Mouse (Mus musculus) forebrain, embryonic 12.5 days (tissue): ENCODE results near the gene E330009J07Rik. TPM values are rescaled to one million over a fixed set of nuclear protein-coding genes. Genes with fewer than 3 reads are reported as not detected.
A peak's percentile ranks its signal among the peaks of the same experiment; 100 is the strongest.

Experiments used
- ATAC-seq: fragments of 200-750 bp; cut with Nextera tagmentation; 2 replicates; pipeline ENCODE4 v1.8.0; 2017; ENCODE audit warnings: moderate TSS enrichment; ENCODE audit not compliant: low FRiP score
- H3K27ac ChIP-seq: fragments of 300-500 bp; sonication (generic); 2 replicates; pipeline ENCODE4 v1.5.1; 2016; ENCODE audit warnings: mild to moderate bottlenecking
- H3K27me3 ChIP-seq: fragments of 300-500 bp; sonication (generic); 2 replicates; pipeline ENCODE4 v1.6.1; 2016; ENCODE audit warnings: mild to moderate bottlenecking
- H3K36me3 ChIP-seq: fragments of 300-500 bp; sonication (generic); replicated peaks from 2 replicates; pipeline ENCODE4 v1.6.1; 2016; ENCODE audit warnings: mild to moderate bottlenecking
- H3K4me1 ChIP-seq: fragments of 300-500 bp; sonication (generic); 2 replicates; pipeline ENCODE4 v1.6.1; 2016
- H3K4me2 ChIP-seq: fragments of 300-500 bp; sonication (generic); 2 replicates; pipeline ENCODE4 v1.6.1; 2016; ENCODE audit warnings: mild to moderate bottlenecking, moderate library complexity
- H3K4me3 ChIP-seq: fragments of 300-500 bp; sonication (generic); replicated peaks from 2 replicates; pipeline ENCODE4 v1.5.1; 2016; ENCODE audit warnings: mild to moderate bottlenecking
- H3K9ac ChIP-seq: fragments of 300-500 bp; sonication (generic); 2 replicates; pipeline ENCODE4 v1.6.1; 2016; ENCODE audit warnings: mild to moderate bottlenecking
- H3K9me3 ChIP-seq: fragments of 300-500 bp; sonication (generic); 2 replicates; pipeline ENCODE4 v1.6.1; 2016
- WGBS: fragments of 180-500 bp; shearing (Covaris S2); methylation state at CpG from one replicate; pipeline ENCODE4 v1.1.7; 2016; 5-methylcytosine and 5-hydroxymethylcytosine counted together
- polyA plus RNA-seq: library from polyadenylated mRNA; unstranded; fragments of >200 nt; fragmentation: Nextera tagmentation; extraction: Ambion mirVana; gene quantifications from 2 replicates; pipeline ENCODE4 v1.2.1, GENCODE M21; 2016

Gene E330009J07Rik
- polyA plus RNA-seq, 1 experiment from 2014 or later: 28.4 TPM

GRCm38 (mm10) chr6:40439731-40440130, 3.8 kb upstream of the E330009J07Rik start:
- Histone ChIP-seq H3K4me3 (no peak overlapping the region), H3K36me3 (no peaks in the 10 kb centered on the region), H3K27ac (no peak overlapping the region), H3K4me2 (no peak overlapping the region), H3K9ac (no peak overlapping the region), H3K27me3 (peaks cover 24% of the 10 kb centered on the region), H3K9me3 (no peaks in the 10 kb centered on the region), H3K4me1 (peaks cover 7% of the 10 kb centered on the region)
- no peak for ATAC-seq
- WGBS: 52% methylated on average over 12 of the region's 12 CpGs

GRCm38 (mm10) chr6:40438936-40439335, 3.0 kb upstream of the E330009J07Rik start, which contains the start of gene Wee2:
Gene Wee2, plus strand, starts transcription at chr6:40439088.
- Histone ChIP-seq H3K36me3 (no peaks in the 10 kb centered on the region), H3K4me1 (peaks cover 15% of the 10 kb centered on the region), H3K4me3 (no peak within 1 kb of the TSS), H3K9me3 (no peaks in the 10 kb centered on the region), H3K4me2 (no peak within 1 kb of the TSS), H3K9ac (no peak within 1 kb of the TSS), H3K27me3 (peaks cover 24% of the 10 kb centered on the region), H3K27ac (no peak within 1 kb of the TSS)
- WGBS: 80% methylated on average over 5 of the region's 5 CpGs
- no peak for ATAC-seq

- under 1% methylated on average over 57 of the region's 72 CpGs for WGBS
- Histone ChIP-seq H3K27ac (peak overlapping the region; percentile 89), H3K4me1 (peaks cover 25% of the 10 kb centered on the region), H3K27me3 (peaks cover 16% of the 10 kb centered on the region), H3K4me2 (peak overlapping the region; percentile 82), H3K4me3 (peak overlapping the region; percentile 88), H3K36me3 (no peaks in the 10 kb centered on the region), H3K9me3 (no peaks in the 10 kb centered on the region), H3K9ac (peak overlapping the region; percentile 86)
- peak; percentile 81 for ATAC-seq
Measured at GRCm38 (mm10) chr6:40435151-40436046, 536 bp downstream of the E330009J07Rik start.

GRCm38 (mm10) chr6:40434697-40435096, 1.2 kb downstream of the E330009J07Rik start:
- 8% methylated on average over 7 of the region's 7 CpGs for WGBS
- peak overlapping the region; percentile 88 for H3K4me3 ChIP-seq
- ATAC-seq: no peak
- peak overlapping the region; percentile 86 for H3K9ac ChIP-seq
- H3K36me3 ChIP-seq: no peaks in the 10 kb centered on the region
- peak overlapping the region; percentile 89; the same call in 1 of the 2 replicates for H3K27ac ChIP-seq
- H3K9me3 ChIP-seq: no peaks in the 10 kb centered on the region
- peak overlapping the region; percentile 82 for H3K4me2 ChIP-seq
- peaks cover 32% of the 10 kb centered on the region for H3K4me1 ChIP-seq
- peaks cover 14% of the 10 kb centered on the region for H3K27me3 ChIP-seq

- no peak overlapping the region for H3K4me3 ChIP-seq
- H3K4me1 ChIP-seq: peaks cover 40% of the 10 kb centered on the region
- WGBS: 88% methylated on average over 17 of the region's 17 CpGs
- H3K27ac ChIP-seq: peak overlapping the region; percentile 46
- H3K9me3 ChIP-seq: no peaks in the 10 kb centered on the region
- no peak overlapping the region for H3K9ac ChIP-seq
- no peak for ATAC-seq
- H3K27me3 ChIP-seq: peaks cover 5% of the 10 kb centered on the region; the same call in 1 of the 2 replicates
- H3K36me3 ChIP-seq: no peaks in the 10 kb centered on the region
- H3K4me2 ChIP-seq: no peak overlapping the region
Measured at GRCm38 (mm10) chr6:40432346-40433275, 3.3 kb downstream of the E330009J07Rik start.

GRCm38 (mm10) chr6:40431812-40432211, 4.1 kb downstream of the E330009J07Rik start:
- Histone ChIP-seq H3K9me3 (no peaks in the 10 kb centered on the region), H3K27ac (peak overlapping the region; percentile 46), H3K36me3 (no peaks in the 10 kb centered on the region), H3K27me3 (no peaks in the 10 kb centered on the region), H3K9ac (no peak overlapping the region), H3K4me2 (no peak overlapping the region), H3K4me3 (no peak overlapping the region), H3K4me1 (peaks cover 40% of the 10 kb centered on the region)
- ATAC-seq: no peak

GRCm38 (mm10) chr6:40431356-40431755, 4.6 kb downstream of the E330009J07Rik start:
- Histone ChIP-seq H3K4me3 (no peak overlapping the region), H3K4me2 (no peak overlapping the region), H3K9me3 (no peaks in the 10 kb centered on the region), H3K36me3 (no peaks in the 10 kb centered on the region), H3K27ac (0 out of 2 replicates have a peak overlapping the region, but pooled peaks have one; percentile 3), H3K4me1 (peaks cover 39% of the 10 kb centered on the region), H3K9ac (no peak overlapping the region), H3K27me3 (no peaks in the 10 kb centered on the region)
- WGBS: 53% methylated on average over 4 of the region's 4 CpGs
- no peak for ATAC-seq

GRCm38 (mm10) chr6:40430878-40431277, 5.1 kb downstream of the E330009J07Rik start:
- no peak for ATAC-seq
- Histone ChIP-seq H3K4me2 (no peak overlapping the region), H3K27ac (0 out of 2 replicates have a peak overlapping the region, but pooled peaks have one; percentile 3), H3K9me3 (no peaks in the 10 kb centered on the region), H3K4me3 (no peak overlapping the region), H3K27me3 (no peaks in the 10 kb centered on the region), H3K9ac (no peak overlapping the region), H3K4me1 (peaks cover 36% of the 10 kb centered on the region), H3K36me3 (no peaks in the 10 kb centered on the region)
- WGBS: 75% methylated on average over 3 of the region's 3 CpGs

- no peak overlapping the region for H3K4me3 ChIP-seq
- no peak overlapping the region for H3K9ac ChIP-seq
- peaks cover 36% of the 10 kb centered on the region for H3K4me1 ChIP-seq
- no peak for ATAC-seq
- no peaks in the 10 kb centered on the region for H3K9me3 ChIP-seq
- H3K36me3 ChIP-seq: no peaks in the 10 kb centered on the region
- WGBS: 80% methylated on average over 3 of the region's 3 CpGs
- no peaks in the 10 kb centered on the region for H3K27me3 ChIP-seq
- 0 out of 2 replicates have a peak overlapping the region, but pooled peaks have one; percentile 31 for H3K27ac ChIP-seq
- H3K4me2 ChIP-seq: no peak overlapping the region
Measured at GRCm38 (mm10) chr6:40430251-40430650, 5.7 kb downstream of the E330009J07Rik start.

GRCm38 (mm10) chr6:40429521-40429931, 6.4 kb downstream of the E330009J07Rik start:
- peak; percentile 16; the same call in 1 of the 2 replicates for ATAC-seq
- H3K4me3 ChIP-seq: no peak overlapping the region
- H3K4me1 ChIP-seq: peaks cover 31% of the 10 kb centered on the region
- 0 out of 2 replicates have a peak overlapping the region, but pooled peaks have one; percentile 15 for H3K4me2 ChIP-seq
- H3K27ac ChIP-seq: 0 out of 2 replicates have a peak overlapping the region, but pooled peaks have one; percentile 50
- no peaks in the 10 kb centered on the region for H3K36me3 ChIP-seq
- no peaks in the 10 kb centered on the region for H3K9me3 ChIP-seq
- H3K9ac ChIP-seq: no peak overlapping the region
- H3K27me3 ChIP-seq: no peaks in the 10 kb centered on the region
- WGBS: 41% methylated on average over 4 of the region's 4 CpGs

- no peak overlapping the region for H3K27ac ChIP-seq
- ATAC-seq: no peak
- 74% methylated on average over 3 of the region's 3 CpGs for WGBS
Measured at GRCm38 (mm10) chr6:40428696-40429095, 7.2 kb downstream of the E330009J07Rik start.

GRCm38 (mm10) chr6:40427441-40427840, 8.5 kb downstream of the E330009J07Rik start:
- ATAC-seq: no peak
- H3K27me3 ChIP-seq: no peaks in the 10 kb centered on the region
- H3K27ac ChIP-seq: no peak overlapping the region
- 0 out of 2 replicates have a peak, but pooled peaks cover 1% of the 10 kb centered on the region for H3K36me3 ChIP-seq
- H3K9me3 ChIP-seq: no peaks in the 10 kb centered on the region
- no peak overlapping the region for H3K4me2 ChIP-seq
- 91% methylated on average over 7 of the region's 7 CpGs for WGBS
- H3K9ac ChIP-seq: no peak overlapping the region
- no peak overlapping the region for H3K4me3 ChIP-seq
- H3K4me1 ChIP-seq: peaks cover 25% of the 10 kb centered on the region

More at GRCm38 (mm10) chr6:40428696-40429095, 7.2 kb downstream of the E330009J07Rik start:
- no peaks in the 10 kb centered on the region for H3K27me3 ChIP-seq
- H3K9ac ChIP-seq: no peak overlapping the region
- H3K4me3 ChIP-seq: no peak overlapping the region
- H3K9me3 ChIP-seq: no peaks in the 10 kb centered on the region
- H3K4me2 ChIP-seq: no peak overlapping the region
- H3K4me1 ChIP-seq: peaks cover 25% of the 10 kb centered on the region
- H3K36me3 ChIP-seq: no peaks in the 10 kb centered on the region
